Mouse (Mus musculus) megakaryocyte progenitor cell, adult 5-6 weeks (primary cell): ENCODE results near the gene Tas1r3. TPM values are rescaled to one million over a fixed set of nuclear protein-coding genes. Genes with fewer than 3 reads are reported as not detected.
A peak's percentile ranks its signal among the peaks of the same experiment; 100 is the strongest.

Experiments used
- ATAC-seq: replicated peaks from 2 replicates; pipeline ENCODE4 v1.8.0; 2016; ENCODE audit warnings: mild to moderate bottlenecking, moderate TSS enrichment, inconsistent platforms; ENCODE audit not compliant: poor library complexity
- total RNA-seq, 2 experiments: library from RNA; stranded (forward) in 1 of 2; stranded (reverse) in 1 of 2; fragments of 157-497, 149-512 nt in 1 of 2; fragments of 200-1000 nt in 1 of 2; gene quantifications; 2 replicates each; pipeline versions ENCODE4 v1.2.3 to v1.2.4; 2015 to 2017

The Tas1r3 gene
- total RNA-seq, 2 experiments from 2014 or later = 0.07 to 0.17 TPM

DNA sequence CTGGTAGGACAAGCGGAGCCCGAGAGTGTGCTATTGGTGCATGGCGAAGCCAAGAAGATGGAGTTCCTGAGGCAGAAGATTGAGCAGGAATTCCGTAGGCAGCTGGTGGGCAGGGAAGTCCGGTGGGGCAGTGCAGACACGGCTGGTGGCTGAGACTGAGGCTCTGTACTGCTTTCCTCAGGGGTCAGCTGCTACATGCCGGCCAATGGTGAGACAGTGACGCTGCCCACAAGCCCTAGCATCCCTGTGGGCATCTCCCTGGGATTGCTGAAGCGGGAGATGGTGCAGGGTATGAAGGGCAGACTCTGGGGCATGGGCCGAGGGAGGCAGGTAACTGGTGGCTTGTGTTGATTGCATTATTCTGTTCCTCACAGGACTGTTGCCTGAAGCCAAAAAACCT lies 24.5 kb upstream of the Tas1r3 start:
- ATAC-seq = no peak

DNA sequence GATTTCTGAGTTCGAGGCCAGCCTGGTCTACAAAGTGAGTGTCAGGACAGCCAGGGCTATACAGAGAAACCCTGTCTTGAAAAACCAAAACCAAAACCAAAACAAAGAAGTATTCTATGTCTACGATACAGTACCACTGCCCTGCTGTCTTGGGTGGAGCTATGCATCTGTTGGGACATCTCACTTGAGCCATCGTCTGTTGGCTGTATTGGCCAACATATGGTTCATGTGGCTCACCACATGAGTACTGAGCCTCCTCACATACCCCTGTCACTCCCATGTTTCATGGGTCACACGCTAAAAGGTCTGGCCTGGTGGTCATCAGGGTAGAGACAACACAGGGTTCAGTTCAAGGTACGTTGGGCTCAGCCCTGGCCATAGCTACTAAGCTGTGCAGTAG lies 23.2 kb upstream of the Tas1r3 start:
- peak; percentile 71 for ATAC-seq

DNA sequence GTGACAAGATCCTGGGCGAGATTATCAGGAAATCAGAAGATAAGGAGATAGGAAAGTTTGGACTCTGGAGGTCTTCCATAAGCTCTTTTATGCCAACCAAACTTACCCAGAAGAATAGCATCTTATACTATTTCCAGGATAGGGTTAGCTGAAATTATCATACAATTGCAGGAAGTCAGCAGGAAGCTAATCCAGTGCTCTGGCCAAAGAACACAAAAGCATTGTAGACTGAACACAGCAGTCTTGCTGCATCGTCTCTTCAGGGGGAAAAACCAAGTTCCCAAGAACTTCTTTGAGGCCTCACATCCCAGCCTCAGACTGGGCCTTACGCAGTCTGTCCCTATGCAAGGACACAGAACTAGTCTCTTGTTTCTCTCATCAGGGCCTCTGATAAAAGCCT lies 20.4 kb upstream of the Tas1r3 start:
- no peak for ATAC-seq

DNA sequence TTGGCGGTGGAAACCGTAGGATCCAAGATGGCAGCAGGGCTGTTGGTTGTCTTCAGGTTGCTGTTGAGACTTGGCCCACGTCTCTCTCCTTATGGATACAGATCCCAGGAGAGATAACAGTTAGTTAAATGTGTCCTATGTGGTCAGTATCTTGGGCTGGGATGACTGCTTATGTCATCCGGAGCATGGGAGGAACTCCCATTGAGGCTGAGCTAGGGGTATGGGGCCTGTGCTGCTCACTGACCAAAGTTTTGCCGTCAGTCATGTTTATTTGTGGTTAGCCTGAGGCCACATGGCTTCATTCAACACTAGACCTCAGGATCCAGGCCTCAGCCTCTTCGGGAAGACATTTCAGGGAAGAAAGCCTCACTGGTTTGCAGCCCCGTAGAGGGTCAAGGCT lies 8.2 kb upstream of the Tas1r3 start:
- ATAC-seq = no peak

DNA sequence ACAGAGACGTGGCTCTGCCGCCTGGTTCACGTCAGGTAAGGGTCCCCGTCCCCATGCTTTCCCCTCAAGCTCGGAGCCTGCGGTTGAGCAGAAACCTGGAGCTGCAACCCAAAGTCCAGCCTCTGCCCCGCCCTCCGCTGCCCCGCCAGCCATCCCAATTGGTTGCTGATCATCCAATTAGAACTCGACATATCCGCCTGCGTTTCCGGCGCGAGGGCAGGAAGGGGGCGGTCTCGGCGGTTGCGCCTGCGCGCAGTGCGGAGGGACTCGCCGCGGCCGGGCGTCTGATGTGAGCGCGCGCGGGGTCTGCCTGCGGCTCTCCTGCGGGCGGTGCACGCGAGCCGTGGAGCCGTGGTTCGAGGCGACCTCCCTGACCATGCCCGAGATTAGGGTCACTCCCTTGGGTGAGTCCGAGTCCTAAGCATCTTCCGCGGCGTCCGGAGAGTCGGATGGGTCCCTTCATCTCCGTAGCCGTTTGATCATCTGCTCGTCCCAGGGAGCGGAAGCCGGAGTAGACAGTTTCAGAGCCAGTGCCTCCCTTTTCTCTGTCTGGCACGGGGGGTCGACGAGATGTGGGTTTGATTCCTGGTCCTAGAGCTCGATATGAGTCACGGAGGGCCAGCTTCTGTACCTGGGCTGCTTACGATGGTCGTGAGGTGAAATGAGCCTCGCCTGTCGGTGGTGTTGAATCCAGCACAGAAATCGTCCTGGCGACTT lies 6.3 kb upstream of the Tas1r3 start, which contains the start of the genes Cptp and Ints11:
Gene Cptp (minus strand): TSS at position 124 of the 717 bp plus-strand sequence.
Gene Ints11 (plus strand): TSS at position 230 of the 717 bp plus-strand sequence.
- ATAC-seq = peak; percentile 97

DNA sequence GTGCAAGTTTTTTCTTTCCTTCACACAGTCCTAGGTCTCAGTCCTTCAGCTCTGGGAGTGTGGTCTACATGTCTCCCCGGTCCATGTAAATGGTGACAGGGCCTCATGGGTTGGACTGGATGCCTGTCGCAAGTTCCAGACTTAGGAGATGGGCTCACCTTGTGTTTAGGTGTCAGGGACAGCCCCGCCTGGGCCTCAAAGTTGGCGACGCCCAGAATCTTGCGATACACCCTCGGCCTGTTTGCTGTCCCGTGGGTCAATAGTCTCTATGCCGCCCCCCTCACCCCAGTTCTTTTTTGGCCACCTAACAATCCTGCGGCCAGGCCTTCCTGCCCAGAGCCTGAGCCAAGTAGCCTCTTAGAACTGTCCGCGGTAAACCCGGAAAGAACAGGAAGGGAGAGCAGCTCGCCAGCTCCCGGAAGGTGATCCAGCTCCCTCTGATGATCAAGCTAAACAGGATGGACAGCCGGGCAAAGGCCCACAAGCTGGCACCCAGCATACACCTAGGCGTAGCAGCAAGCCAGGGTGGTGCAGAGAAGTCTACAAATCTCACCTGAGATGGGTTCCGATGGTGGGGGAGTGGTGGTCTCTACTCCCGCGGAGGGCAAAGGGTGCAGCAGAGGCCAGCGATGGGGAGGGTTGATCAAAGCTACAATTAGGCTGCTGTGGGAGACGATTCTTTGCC lies 5.6 kb upstream of the Tas1r3 start:
- ATAC-seq = peak; percentile 24

DNA sequence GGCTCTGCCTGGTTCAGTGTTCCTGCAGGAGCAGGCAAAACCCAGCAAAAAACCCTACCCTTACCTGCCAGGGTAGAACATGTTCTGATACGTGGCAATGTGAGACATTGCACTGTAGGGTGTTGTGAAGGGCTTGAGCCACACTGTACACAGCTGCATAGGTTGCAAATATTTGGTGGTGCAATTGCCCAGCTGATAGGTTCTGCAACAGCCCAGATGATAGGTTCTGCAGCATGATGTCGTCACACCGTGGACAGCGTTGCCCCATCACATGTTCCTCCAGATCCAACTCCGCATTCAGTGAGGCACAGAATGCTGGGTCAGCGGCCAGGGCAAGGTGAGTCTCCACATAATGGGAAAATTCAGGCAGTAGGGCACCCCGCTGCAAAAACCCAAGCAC lies 1.4 kb downstream of the Tas1r3 start:
- ATAC-seq = peak; percentile 56

DNA sequence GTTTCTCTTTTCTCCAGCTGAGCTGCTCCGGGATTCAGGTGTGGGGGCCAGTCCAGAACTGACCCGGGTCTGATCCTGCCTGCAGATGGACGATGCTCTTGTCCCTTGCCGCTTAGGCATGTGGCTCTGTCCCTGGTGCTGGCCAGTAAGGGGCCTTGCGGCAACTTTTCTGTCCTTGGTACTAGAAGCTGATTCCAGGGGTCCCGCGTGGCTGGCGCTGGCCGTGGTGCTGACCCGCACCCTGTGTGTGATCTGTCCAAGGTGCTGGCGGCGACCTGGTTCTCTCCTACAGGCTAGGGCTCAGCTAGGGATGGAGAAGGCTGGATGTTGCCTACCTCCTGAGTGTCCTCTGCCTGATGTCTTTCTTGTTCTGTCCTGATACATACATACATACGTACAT lies 3.8 kb downstream of the Tas1r3 start:
- ATAC-seq = peak; percentile 73

DNA sequence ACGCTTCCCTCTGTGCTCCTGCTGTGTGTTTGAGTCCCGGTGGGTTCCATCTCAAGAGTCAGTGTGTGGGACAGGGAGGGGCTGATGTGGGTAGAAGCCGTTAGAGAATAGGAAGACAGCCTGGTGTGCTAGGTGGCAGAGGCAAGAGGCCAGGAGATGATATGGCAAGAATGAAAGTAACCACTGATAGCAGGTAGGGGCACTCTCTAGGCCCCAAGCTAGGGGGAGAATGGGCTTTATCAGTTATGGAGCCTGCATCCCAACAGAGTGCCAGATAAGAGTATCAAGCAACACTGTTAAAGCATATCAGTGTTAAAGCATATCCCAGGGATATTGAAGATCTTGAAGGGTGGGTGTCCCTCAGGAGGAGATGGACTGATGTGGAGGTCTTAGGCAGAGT lies 6.3 kb downstream of the Tas1r3 start:
- ATAC-seq = 0 out of 2 replicates have a peak, but pooled peaks have one; percentile 5

DNA sequence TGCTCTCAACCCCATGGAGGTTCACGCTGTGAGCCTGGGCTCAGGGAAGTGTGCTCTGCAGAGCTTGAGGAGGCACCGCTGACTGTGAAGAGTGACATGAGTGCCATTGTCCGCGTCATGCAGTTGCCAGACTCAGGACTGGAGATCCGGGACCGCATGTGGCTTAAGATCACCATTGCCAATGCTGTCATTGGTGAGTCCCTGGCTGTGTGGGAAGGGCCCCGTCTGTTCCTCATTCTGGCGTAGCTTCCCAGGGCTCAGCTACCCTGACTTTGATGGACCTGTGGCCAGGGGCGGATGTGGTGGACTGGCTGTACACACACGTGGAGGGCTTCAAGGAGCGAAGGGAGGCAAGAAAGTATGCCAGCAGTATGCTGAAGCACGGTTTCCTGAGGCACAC lies 7.1 kb downstream of the Tas1r3 start:
- no peak for ATAC-seq

DNA sequence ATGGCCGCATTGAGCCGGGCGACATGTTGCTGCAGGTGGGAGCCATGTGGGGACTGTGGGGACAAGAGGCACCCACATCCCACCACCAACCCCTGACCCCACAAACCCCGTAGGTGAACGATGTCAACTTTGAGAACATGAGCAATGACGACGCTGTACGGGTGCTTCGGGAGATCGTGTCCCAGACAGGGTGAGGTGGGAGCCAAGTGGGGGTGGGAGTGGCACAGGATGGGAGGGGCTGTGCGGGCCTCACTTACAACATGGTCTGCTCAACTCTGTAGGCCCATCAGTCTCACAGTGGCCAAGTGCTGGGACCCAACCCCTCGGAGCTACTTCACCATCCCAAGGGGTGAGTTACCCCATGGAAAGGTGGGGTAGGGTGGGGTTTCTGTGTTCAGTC lies 8.2 kb downstream of the Tas1r3 start:
- no peak for ATAC-seq

DNA sequence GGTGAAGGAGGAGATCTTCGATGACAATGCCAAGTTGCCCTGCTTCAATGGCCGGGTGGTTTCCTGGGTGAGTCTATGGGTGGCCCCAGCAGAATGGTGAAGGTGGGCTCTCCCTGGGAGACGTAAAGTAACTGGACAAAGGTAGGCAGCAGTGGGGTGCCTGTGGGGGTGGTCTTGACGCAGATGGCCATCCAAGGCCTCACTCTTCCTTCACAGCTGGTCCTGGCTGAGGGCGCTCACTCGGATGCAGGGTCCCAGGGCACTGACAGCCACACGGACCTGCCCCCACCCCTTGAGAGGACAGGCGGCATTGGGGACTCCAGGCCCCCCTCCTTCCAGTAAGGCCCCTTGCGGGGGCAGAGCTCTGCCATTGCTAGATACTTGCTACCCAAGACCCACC lies 9.7 kb downstream of the Tas1r3 start:
- ATAC-seq = no peak

DNA sequence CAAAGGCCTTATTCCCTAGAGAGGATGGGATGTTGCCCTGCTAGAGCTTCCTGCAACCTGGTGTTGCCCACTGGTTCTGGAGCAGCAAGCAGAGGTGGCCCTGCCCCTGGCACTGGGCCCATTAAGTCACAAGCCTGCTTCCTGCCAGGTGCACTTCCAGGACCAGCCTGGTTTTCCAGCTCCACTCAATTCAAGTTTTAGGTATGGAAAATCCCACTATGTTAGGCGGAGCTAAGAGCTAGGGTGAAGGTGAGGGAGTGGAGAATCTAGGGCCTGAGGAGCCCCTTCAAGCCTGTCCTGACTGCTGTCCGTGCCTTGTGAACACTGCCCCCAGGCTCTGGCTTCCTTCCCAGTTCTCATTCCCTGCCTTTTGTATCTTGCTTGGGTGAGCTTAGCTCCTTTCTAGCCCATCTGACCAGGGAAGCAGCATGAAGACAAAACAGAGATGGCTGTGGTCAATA lies 11.2 kb downstream of the Tas1r3 start:
- no peak for ATAC-seq

DNA sequence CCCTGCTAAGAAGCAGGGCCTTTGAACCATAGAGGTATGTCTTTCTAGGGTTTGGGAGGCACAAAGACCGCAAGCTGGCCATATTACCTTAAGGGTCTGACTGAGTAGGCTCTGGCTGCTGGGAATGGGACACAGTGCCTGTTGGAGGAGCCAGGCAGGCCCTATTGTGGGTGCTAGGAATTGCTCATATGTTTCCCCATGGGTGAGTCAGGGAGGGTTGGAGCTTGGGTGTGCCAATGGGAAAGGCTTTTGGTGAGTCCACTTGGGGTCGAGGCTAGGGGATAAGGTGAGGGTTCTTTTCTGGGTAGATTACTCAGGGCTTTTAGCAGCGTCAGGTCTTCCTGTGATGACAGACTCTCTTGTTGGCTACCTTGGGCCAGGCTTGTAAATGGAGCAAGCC lies 11.8 kb downstream of the Tas1r3 start:
- no peak for ATAC-seq

DNA sequence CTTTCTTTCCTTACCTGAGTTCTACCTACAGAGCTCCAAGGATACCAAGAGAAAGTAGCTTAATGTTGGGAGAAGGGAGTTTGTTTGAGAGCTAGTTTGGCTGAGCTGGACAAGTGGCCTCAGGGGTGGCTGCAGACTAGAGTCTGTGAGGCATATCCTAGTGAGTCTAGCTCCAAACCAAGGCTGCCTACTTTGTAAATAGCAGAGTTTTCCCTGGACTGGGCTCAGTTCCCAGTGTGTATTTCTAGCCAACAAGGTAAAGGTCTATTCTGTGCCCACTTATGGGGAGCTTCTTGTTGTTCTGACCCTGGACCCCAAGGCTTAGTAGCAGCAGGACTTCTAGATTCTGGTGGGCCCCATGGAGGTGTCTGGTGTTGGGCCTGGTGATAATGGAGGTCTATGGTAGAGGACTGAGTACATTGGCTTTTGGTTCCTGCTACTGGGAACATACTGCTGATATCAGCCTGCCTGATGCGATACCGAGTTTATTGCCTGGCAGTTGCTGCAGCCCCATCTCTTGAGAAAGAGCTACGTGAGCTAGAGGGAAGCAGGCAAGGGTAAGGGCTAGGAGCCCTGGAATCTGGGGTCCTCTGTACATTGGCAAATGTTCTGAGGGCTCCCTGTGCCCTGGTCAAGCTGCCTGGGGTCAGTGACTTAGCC lies 13.2 kb downstream of the Tas1r3 start:
- ATAC-seq = no peak

DNA sequence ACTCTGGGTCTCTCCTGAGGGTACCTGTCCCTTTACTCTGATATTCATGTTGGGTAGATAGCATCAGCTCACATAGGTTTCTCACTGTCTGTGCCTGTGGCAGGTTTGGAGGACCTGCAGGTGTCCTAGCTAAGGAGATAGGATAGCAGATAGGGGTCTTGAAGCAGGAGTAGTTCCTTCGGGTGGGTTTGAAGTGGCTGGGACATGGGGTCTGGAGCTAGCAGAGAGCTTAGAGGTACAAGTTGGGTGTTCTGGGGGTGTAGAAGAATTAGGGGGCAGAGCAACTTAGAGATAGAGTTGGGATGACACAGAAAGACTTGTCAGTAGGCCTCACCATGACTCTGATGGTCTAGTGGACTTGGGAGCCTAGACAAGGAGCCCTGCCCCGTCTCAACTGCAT lies 13.8 kb downstream of the Tas1r3 start:
- no peak for ATAC-seq

DNA sequence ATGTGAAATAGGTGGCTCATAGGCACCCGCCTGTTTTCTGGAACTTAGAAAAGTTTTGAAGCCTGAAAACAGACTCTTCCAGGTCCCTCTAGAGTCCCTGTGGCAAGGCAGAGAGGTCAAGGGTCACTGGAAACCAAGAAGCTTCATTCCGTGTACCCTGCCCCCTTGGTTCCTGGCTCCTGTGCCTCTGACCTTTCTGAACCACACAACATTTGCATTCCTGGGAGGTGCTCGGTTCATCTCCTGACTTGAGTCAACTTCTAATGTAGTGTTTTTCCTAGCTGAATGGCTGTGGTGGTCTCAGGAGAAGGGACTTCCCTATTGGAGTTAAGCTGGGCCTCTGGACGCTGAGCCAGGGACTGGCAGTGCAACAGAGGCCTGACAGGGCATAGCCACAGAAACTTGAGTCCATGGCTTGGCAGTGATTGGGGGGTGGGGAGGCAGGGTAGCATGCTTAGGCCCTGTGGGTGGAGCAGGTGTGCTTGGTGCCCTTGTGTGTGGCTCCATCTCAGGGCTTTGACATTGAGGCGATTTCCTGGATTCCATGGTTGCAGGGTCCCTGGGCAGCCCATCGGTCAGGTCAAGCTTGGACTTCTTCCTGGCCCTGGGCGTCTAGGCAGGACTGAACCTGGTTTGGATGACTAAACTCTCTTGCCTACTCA lies 14.6 kb downstream of the Tas1r3 start:
- no peak for ATAC-seq

DNA sequence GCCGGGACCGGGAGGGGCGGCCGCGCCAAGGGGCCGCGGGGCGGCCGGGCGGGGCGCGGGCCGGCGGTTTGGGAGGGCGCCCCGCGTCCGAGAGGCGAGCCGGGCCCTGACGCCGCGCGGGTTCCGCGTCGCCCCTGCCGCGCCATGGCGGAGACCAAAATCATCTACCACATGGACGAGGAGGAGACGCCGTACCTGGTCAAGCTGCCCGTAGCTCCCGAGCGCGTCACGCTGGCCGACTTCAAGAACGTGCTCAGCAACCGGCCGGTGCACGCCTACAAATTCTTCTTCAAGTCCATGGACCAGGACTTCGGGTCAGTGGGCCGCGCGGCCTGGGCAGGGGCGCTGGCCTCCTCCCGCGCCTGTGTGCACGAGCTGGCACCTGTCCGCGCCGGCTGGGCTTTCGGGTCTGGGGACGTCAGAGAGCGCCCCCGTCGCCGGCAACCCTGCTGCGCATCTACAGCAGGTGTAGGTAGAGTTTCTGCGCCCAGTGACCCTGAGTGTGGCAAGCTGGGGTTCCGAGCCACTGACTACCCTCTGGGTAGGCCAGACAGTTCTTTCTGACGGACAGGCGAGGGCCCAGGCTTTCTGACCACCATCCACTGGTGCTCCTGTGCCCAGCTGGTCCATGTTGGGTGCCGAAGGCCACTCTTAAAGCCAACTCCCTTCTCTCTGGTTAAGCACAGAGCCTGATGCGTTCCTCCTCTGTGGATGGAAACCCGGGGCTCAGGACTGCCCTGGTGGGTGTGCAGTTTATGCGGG lies 15.4 kb downstream of the Tas1r3 start:
- peak; percentile 21; the same call in 1 of the 2 replicates for ATAC-seq

DNA sequence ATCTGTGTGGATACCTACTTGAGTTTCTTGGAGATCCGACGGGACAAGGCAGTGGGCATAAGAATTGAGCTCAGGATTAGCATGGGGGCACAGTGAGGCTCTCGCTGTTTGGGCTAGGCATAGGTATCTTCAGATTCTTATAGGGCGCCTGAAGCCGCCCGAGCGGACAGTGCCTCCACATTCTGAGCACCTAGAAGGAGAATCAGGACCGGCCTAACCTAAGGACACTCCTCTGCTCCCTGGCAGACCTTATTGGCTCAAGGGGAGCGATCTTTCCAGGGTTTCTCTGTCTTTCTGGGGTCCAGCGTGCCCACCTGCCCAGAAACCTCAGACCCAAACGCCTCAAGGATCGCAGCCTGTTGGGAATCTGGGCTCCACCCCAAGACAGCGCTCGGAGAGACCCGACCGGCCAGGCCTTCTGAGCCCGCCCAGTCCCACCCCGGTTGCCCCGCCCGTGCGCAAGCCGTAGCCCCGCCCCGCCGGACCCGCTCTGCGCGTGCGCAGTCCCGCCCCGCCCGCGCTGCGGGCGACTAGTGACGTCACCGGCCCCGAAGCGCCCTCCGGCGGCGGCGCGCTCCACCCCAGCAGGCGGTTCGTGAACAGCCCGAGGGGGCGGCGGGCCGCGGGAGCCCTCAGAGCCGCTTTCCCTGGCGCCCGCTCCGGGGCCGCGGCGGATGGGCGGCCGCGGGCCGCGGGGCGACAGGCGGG lies 16.1 kb downstream of the Tas1r3 start, which contains the start of gene Dvl1:
Gene Dvl1 (plus strand): TSS at position 532 of the 708 bp plus-strand sequence.
- peak; percentile 68 for ATAC-seq

DNA sequence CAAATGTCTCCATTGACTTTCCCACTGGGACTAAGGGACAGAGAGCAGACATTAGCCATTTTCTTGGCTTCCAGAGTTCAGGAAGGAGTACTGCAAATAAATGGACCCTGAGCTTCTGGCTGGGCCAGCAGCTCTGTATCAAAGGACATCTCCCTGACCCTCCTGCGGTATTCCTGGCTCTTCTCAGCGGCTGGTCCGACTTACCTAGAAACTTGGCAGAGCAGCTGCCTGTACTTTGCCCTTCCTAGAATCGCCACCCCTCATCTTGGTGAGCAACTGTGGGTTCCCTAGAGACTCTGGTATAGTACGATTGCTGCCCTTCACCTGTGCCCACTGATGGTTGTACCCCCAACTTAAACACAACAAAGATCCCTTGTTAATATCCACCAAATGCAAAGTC lies 19.9 kb downstream of the Tas1r3 start:
- ATAC-seq = no peak
